Mouse (Mus musculus): ENCODE measurements around the gene Nfkbil1. TPM values are rescaled to one million over a fixed set of nuclear protein-coding genes. Genes with fewer than 3 reads are reported as not detected.

The Nfkbil1 gene
- polyA plus RNA-seq, 1 experiment, result 36.3 TPM

GRCm38 (mm10) chr17:35213071-35213470 lies 22.5 kb downstream of the Nfkbil1 start:
- H3K27me3 ChIP-seq (ENCODE audit: control insufficient read depth, insufficient read depth, low read length), result no peaks in the 10 kb centered on the region
- no peak for TF ChIP-seq CTCF (IDR thresholded peaks at IDR 0.05; ENCODE audit: extremely low read depth, insufficient read length, insufficient replicate concordance, low read depth, low read length)
- TF ChIP-seq POLR2A (IDR thresholded peaks at IDR 0.05; ENCODE audit: low read depth, low read length), result no peak
- 39% methylated on average over 5 of the region's 5 CpGs for WGBS
- H3K4me1 ChIP-seq (ENCODE audit: control insufficient read depth, insufficient read depth, insufficient read length, low read length), result peaks cover 24% of the 10 kb centered on the region; the same call in 1 of the 2 replicates
- no peaks in the 10 kb centered on the region for H3K36me3 ChIP-seq (ENCODE audit: control insufficient read depth, insufficient read depth, low read length)
- H3K27ac ChIP-seq (ENCODE audit: insufficient read depth, low read depth, low read length), result no peak overlapping the region
- no peak overlapping the region for H3K4me3 ChIP-seq (ENCODE audit: low read depth, low read length)

GRCm38 (mm10) chr17:35210593-35210992 lies 25.0 kb downstream of the Nfkbil1 start:
- no peak for TF ChIP-seq POLR2A (IDR thresholded peaks at IDR 0.05; ENCODE audit: low read depth, low read length)
- TF ChIP-seq CTCF (IDR thresholded peaks at IDR 0.05; ENCODE audit: extremely low read depth, insufficient read length, insufficient replicate concordance, low read depth, low read length), result no peak
- H3K4me1 ChIP-seq (ENCODE audit: control insufficient read depth, insufficient read depth, insufficient read length, low read length), result peaks cover 24% of the 10 kb centered on the region
- H3K27me3 ChIP-seq (ENCODE audit: control insufficient read depth, insufficient read depth, low read length), result no peaks in the 10 kb centered on the region
- no peak overlapping the region for H3K4me3 ChIP-seq (ENCODE audit: low read depth, low read length)
- peak overlapping the region; percentile 70 for H3K27ac ChIP-seq (ENCODE audit: insufficient read depth, low read depth, low read length)
- H3K36me3 ChIP-seq (ENCODE audit: control insufficient read depth, insufficient read depth, low read length), result no peaks in the 10 kb centered on the region
- WGBS, result 23% methylated on average over 3 of the region's 3 CpGs

GRCm38 (mm10) chr17:35209785-35210535 lies 25.6 kb downstream of the Nfkbil1 start:
- H3K27ac ChIP-seq (ENCODE audit: insufficient read depth, low read depth, low read length), result peak overlapping the region; percentile 70
- H3K36me3 ChIP-seq (ENCODE audit: control insufficient read depth, insufficient read depth, low read length), result no peaks in the 10 kb centered on the region
- no peak overlapping the region for H3K4me3 ChIP-seq (ENCODE audit: low read depth, low read length)
- WGBS, result 48% methylated on average over 12 of the region's 12 CpGs
- no peaks in the 10 kb centered on the region for H3K27me3 ChIP-seq (ENCODE audit: control insufficient read depth, insufficient read depth, low read length)
- H3K4me1 ChIP-seq (ENCODE audit: control insufficient read depth, insufficient read depth, insufficient read length, low read length), result peaks cover 28% of the 10 kb centered on the region
- no peak for TF ChIP-seq POLR2A (IDR thresholded peaks at IDR 0.05; ENCODE audit: low read depth, low read length)

- H3K27ac ChIP-seq (ENCODE audit: insufficient read depth, low read depth, low read length), result no peak overlapping the region
Measured at GRCm38 (mm10) chr17:35205380-35205769, 30.2 kb downstream of the Nfkbil1 start.

GRCm38 (mm10) chr17:35204494-35205379 lies 30.9 kb downstream of the Nfkbil1 start, which contains the start of gene Lta:
TSS of gene Lta (minus strand) at chr17:35205351.
- no peak within 1 kb of the TSS for H3K27ac ChIP-seq (ENCODE audit: insufficient read depth, low read depth, low read length)
- no peak for TF ChIP-seq POLR2A (IDR thresholded peaks at IDR 0.05; ENCODE audit: low read depth, low read length)
- TF ChIP-seq CTCF (IDR thresholded peaks at IDR 0.05; ENCODE audit: extremely low read depth, insufficient read length, insufficient replicate concordance, low read depth, low read length), result no peak
- WGBS, result 62% methylated on average over 20 of the region's 20 CpGs
- H3K4me3 ChIP-seq (ENCODE audit: low read depth, low read length), result peak within 1 kb of the TSS; percentile 35; the same call in 1 of the 2 replicates
- H3K27me3 ChIP-seq (ENCODE audit: control insufficient read depth, insufficient read depth, low read length), result no peaks in the 10 kb centered on the region
- peaks cover 21% of the 10 kb centered on the region for H3K4me1 ChIP-seq (ENCODE audit: control insufficient read depth, insufficient read depth, insufficient read length, low read length)
- no peaks in the 10 kb centered on the region for H3K36me3 ChIP-seq (ENCODE audit: control insufficient read depth, insufficient read depth, low read length)

More at GRCm38 (mm10) chr17:35205380-35205769, 30.2 kb downstream of the Nfkbil1 start:
- H3K4me1 ChIP-seq (ENCODE audit: control insufficient read depth, insufficient read depth, insufficient read length, low read length), result peaks cover 21% of the 10 kb centered on the region
- no peaks in the 10 kb centered on the region for H3K27me3 ChIP-seq (ENCODE audit: control insufficient read depth, insufficient read depth, low read length)
- TF ChIP-seq CTCF (IDR thresholded peaks at IDR 0.05; ENCODE audit: extremely low read depth, insufficient read length, insufficient replicate concordance, low read depth, low read length) (no peak), POLR2A (IDR thresholded peaks at IDR 0.05; ENCODE audit: low read depth, low read length) (no peak)
- H3K36me3 ChIP-seq (ENCODE audit: control insufficient read depth, insufficient read depth, low read length), result no peaks in the 10 kb centered on the region
- H3K4me3 ChIP-seq (ENCODE audit: low read depth, low read length), result peak overlapping the region; percentile 35; the same call in 1 of the 2 replicates
- 76% methylated on average over 10 of the region's 10 CpGs for WGBS

GRCm38 (mm10) chr17:35202442-35202841 lies 33.1 kb downstream of the Nfkbil1 start:
- Histone ChIP-seq H3K4me3 (ENCODE audit: low read depth, low read length) (no peak overlapping the region), H3K36me3 (ENCODE audit: control insufficient read depth, insufficient read depth, low read length) (no peaks in the 10 kb centered on the region), H3K27me3 (ENCODE audit: control insufficient read depth, insufficient read depth, low read length) (no peaks in the 10 kb centered on the region), H3K4me1 (ENCODE audit: control insufficient read depth, insufficient read depth, insufficient read length, low read length) (peaks cover 22% of the 10 kb centered on the region), H3K27ac (ENCODE audit: insufficient read depth, low read depth, low read length) (peak overlapping the region; percentile 30; the same call in 1 of the 2 replicates)
- TF ChIP-seq POLR2A (IDR thresholded peaks at IDR 0.05; ENCODE audit: low read depth, low read length), result no peak
- TF ChIP-seq CTCF (IDR thresholded peaks at IDR 0.05; ENCODE audit: extremely low read depth, insufficient read length, insufficient replicate concordance, low read depth, low read length), result no peak
- WGBS, result 79% methylated on average over 4 of the region's 4 CpGs

- TF ChIP-seq POLR2A (IDR thresholded peaks at IDR 0.05; ENCODE audit: low read depth, low read length), result peak; percentile 79; the same call in 1 of the 2 replicates
- no peak for TF ChIP-seq CTCF (IDR thresholded peaks at IDR 0.05; ENCODE audit: extremely low read depth, insufficient read length, insufficient replicate concordance, low read depth, low read length)
- Histone ChIP-seq H3K4me3 (ENCODE audit: low read depth, low read length) (peak within 1 kb of the TSS; percentile 56), H3K27ac (ENCODE audit: insufficient read depth, low read depth, low read length) (peak within 1 kb of the TSS; percentile 42), H3K27me3 (ENCODE audit: control insufficient read depth, insufficient read depth, low read length) (no peaks in the 10 kb centered on the region), H3K4me1 (ENCODE audit: control insufficient read depth, insufficient read depth, insufficient read length, low read length) (peaks cover 22% of the 10 kb centered on the region), H3K36me3 (ENCODE audit: control insufficient read depth, insufficient read depth, low read length) (no peaks in the 10 kb centered on the region)
- 18% methylated on average over 13 of the region's 13 CpGs for WGBS
Measured at GRCm38 (mm10) chr17:35201787-35202186, 33.8 kb downstream of the Nfkbil1 start, which contains the start of gene Tnf. TSS of gene Tnf (minus strand) at chr17:35202007.
